Mouse (Mus musculus): ENCODE measurements around the gene Inhbc.

DNA sequence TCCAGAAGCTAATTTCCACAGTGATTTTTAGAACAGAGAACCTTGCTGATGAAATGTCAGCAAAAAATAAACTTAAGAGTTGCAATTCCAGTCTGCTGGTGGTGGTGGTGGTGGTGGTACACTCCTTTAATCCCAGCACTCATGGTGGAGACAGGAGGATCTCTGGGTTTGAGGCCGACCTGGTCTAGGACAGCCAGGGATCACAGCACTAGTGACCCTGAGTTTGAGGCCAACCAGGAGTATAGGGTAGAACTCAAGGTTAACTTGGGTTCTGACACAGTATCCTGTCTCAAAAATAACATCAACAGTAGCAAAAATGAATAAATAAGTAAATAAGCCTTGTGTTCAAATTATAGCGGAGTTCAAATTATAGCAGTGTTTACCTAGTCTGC, 11.5 kb upstream of the Inhbc start:
- TF ChIP-seq POLR2A (IDR thresholded peaks at IDR 0.05; ENCODE audit: low read depth, low read length) (no peak), CTCF (IDR thresholded peaks at IDR 0.05; ENCODE audit: extremely low read depth, insufficient read depth, insufficient read length, insufficient replicate concordance) (no peak)
